Mouse (Mus musculus) macrophage (primary cell): ENCODE data around the gene Ldhd. TPM values are rescaled to one million over a fixed set of nuclear protein-coding genes. Genes with fewer than 3 reads are reported as not detected.
A peak's percentile ranks its signal among the peaks of the same experiment; 100 is the strongest.

Source experiments
- H3K27ac ChIP-seq: fragments of 350-480 bp; formaldehyde crosslinking; 2 replicates; pipeline ENCODE4 v1.9.0; 2021
- H3K36me3 ChIP-seq: fragments of 350-480 bp; formaldehyde crosslinking; 2 replicates; pipeline ENCODE4 v1.9.0; 2021; ENCODE audit errors: inconsistent target
- H3K4me3 ChIP-seq: fragments of 350-480 bp; formaldehyde crosslinking; 2 replicates; pipeline ENCODE4 v1.9.0; 2021; ENCODE audit errors: inconsistent target
- H3K79me2 ChIP-seq: fragments of 350-480 bp; formaldehyde crosslinking; 2 replicates; pipeline ENCODE4 v1.9.0; 2021; ENCODE audit errors: inconsistent target
- WGBS: methylation state at CpG from one replicate; pipeline ENCODE4 v1.1.7; 2026; ENCODE audit warnings: inconsistent platforms; ENCODE audit not compliant: missing documents; 5-methylcytosine and 5-hydroxymethylcytosine counted together
- polyA plus RNA-seq: library from polyadenylated mRNA; stranded (reverse); fragments of 250-400 nt; gene quantifications from 3 replicates; pipeline ENCODE4 v1.2.4, GENCODE M21; 2018; ENCODE audit warnings: inconsistent platforms

Gene Ldhd
- polyA plus RNA-seq, 1 experiment from 2014 or later, result 0.82 TPM

GRCm38 (mm10) chr8:111596485-111596821, 33.7 kb downstream of the Ldhd start:
- WGBS, result 32% methylated on average over 3 of the region's 3 CpGs
- H3K4me3 ChIP-seq, result no peak overlapping the region
- no peak overlapping the region for H3K27ac ChIP-seq
- no peaks in the 10 kb centered on the region for H3K36me3 ChIP-seq
- H3K79me2 ChIP-seq, result peaks cover 100% of the 10 kb centered on the region

GRCm38 (mm10) chr8:111595712-111596484, 34.3 kb downstream of the Ldhd start:
- 2% methylated on average over 13 of the region's 15 CpGs for WGBS
- Histone ChIP-seq H3K36me3 (no peaks in the 10 kb centered on the region), H3K4me3 (no peak overlapping the region), H3K27ac (peak overlapping the region; percentile 37), H3K79me2 (peaks cover 100% of the 10 kb centered on the region)

GRCm38 (mm10) chr8:111594951-111595350, 35.2 kb downstream of the Ldhd start:
- Histone ChIP-seq H3K4me3 (no peak overlapping the region), H3K79me2 (peaks cover 100% of the 10 kb centered on the region), H3K36me3 (no peaks in the 10 kb centered on the region), H3K27ac (0 out of 2 replicates have a peak overlapping the region, but pooled peaks have one; percentile 37)
- 57% methylated on average over 2 of the region's 2 CpGs for WGBS

- H3K4me3 ChIP-seq, result no peak overlapping the region
- peak overlapping the region; percentile 13; the same call in 1 of the 2 replicates for H3K27ac ChIP-seq
- no peaks in the 10 kb centered on the region for H3K36me3 ChIP-seq
- 26% methylated on average over 3 of the region's 3 CpGs for WGBS
- H3K79me2 ChIP-seq, result peaks cover 100% of the 10 kb centered on the region
Measured at GRCm38 (mm10) chr8:111594044-111594840, 35.9 kb downstream of the Ldhd start.

GRCm38 (mm10) chr8:111592390-111592910, 37.7 kb downstream of the Ldhd start:
- Histone ChIP-seq H3K36me3 (no peaks in the 10 kb centered on the region), H3K4me3 (no peak overlapping the region), H3K79me2 (peaks cover 100% of the 10 kb centered on the region), H3K27ac (no peak overlapping the region)
- 65% methylated on average over 7 of the region's 7 CpGs for WGBS

GRCm38 (mm10) chr8:111591176-111591575, 39.0 kb downstream of the Ldhd start:
- no peak overlapping the region for H3K27ac ChIP-seq
- H3K36me3 ChIP-seq, result no peaks in the 10 kb centered on the region
- H3K4me3 ChIP-seq, result no peak overlapping the region

GRCm38 (mm10) chr8:111590214-111590613, 40.0 kb downstream of the Ldhd start:
- Histone ChIP-seq H3K27ac (no peak overlapping the region), H3K79me2 (peaks cover 100% of the 10 kb centered on the region), H3K36me3 (no peaks in the 10 kb centered on the region), H3K4me3 (no peak overlapping the region)
- 53% methylated on average over 3 of the region's 3 CpGs for WGBS

More at GRCm38 (mm10) chr8:111591176-111591575, 39.0 kb downstream of the Ldhd start:
- peaks cover 100% of the 10 kb centered on the region for H3K79me2 ChIP-seq

GRCm38 (mm10) chr8:111588336-111588735, 41.8 kb downstream of the Ldhd start:
- no peaks in the 10 kb centered on the region for H3K36me3 ChIP-seq
- H3K79me2 ChIP-seq, result peaks cover 100% of the 10 kb centered on the region
- no peak overlapping the region for H3K27ac ChIP-seq
- H3K4me3 ChIP-seq, result no peak overlapping the region
- 83% methylated on average over 2 of the region's 2 CpGs for WGBS

GRCm38 (mm10) chr8:111587545-111588094, 42.6 kb downstream of the Ldhd start:
- Histone ChIP-seq H3K79me2 (peaks cover 100% of the 10 kb centered on the region), H3K36me3 (no peaks in the 10 kb centered on the region), H3K4me3 (no peak overlapping the region), H3K27ac (no peak overlapping the region)
- 47% methylated on average over 1 of the region's 1 CpGs for WGBS

GRCm38 (mm10) chr8:111584946-111585345, 45.2 kb downstream of the Ldhd start:
- Histone ChIP-seq H3K4me3 (no peak overlapping the region), H3K36me3 (no peaks in the 10 kb centered on the region), H3K79me2 (peaks cover 100% of the 10 kb centered on the region), H3K27ac (no peak overlapping the region)
- 58% methylated on average over 3 of the region's 3 CpGs for WGBS

GRCm38 (mm10) chr8:111582386-111582785, 47.8 kb downstream of the Ldhd start:
- H3K36me3 ChIP-seq, result no peaks in the 10 kb centered on the region
- H3K4me3 ChIP-seq, result no peak overlapping the region
- WGBS, result 90% methylated on average over 3 of the region's 3 CpGs
- no peak overlapping the region for H3K27ac ChIP-seq
- peaks cover 100% of the 10 kb centered on the region for H3K79me2 ChIP-seq

GRCm38 (mm10) chr8:111580306-111580705, 49.9 kb downstream of the Ldhd start:
- WGBS, result 97% methylated on average over 3 of the region's 3 CpGs
- H3K4me3 ChIP-seq, result no peak overlapping the region
- peaks cover 100% of the 10 kb centered on the region for H3K79me2 ChIP-seq
- no peak overlapping the region for H3K27ac ChIP-seq
- no peaks in the 10 kb centered on the region; the same call in 1 of the 2 replicates for H3K36me3 ChIP-seq

- WGBS, result 100% methylated on average over 1 of the region's 1 CpGs
- Histone ChIP-seq H3K79me2 (peaks cover 100% of the 10 kb centered on the region), H3K4me3 (no peak overlapping the region), H3K36me3 (no peaks in the 10 kb centered on the region; the same call in 1 of the 2 replicates), H3K27ac (no peak overlapping the region)
Measured at GRCm38 (mm10) chr8:111579318-111579717, 50.9 kb downstream of the Ldhd start.

GRCm38 (mm10) chr8:111577880-111578533, 52.2 kb downstream of the Ldhd start:
- WGBS, result 84% methylated on average over 9 of the region's 9 CpGs
- no peak overlapping the region for H3K27ac ChIP-seq
- no peak overlapping the region for H3K4me3 ChIP-seq
- no peaks in the 10 kb centered on the region; the same call in 1 of the 2 replicates for H3K36me3 ChIP-seq
- peaks cover 100% of the 10 kb centered on the region for H3K79me2 ChIP-seq
